Mouse (Mus musculus) liver, embryonic 13.5 days (tissue): Measurements from ENCODE around the gene Ankrd61. TPM values are rescaled to one million over a fixed set of nuclear protein-coding genes. Genes with fewer than 3 reads are reported as not detected.
A peak's percentile ranks its signal among the peaks of the same experiment; 100 is the strongest.

Experiments
- ATAC-seq: fragments of 200-750 bp; cut with Nextera tagmentation; 2 replicates; pipeline ENCODE4 v1.8.0; 2017; ENCODE audit warnings: low read depth, mild to moderate bottlenecking, moderate number of reproducible peaks, moderate library complexity
- DNase-seq: peaks from one replicate; pipeline ENCODE4 v3.0.0; 2022
- H3K27ac ChIP-seq: fragments of 300-500 bp; sonication (generic); 2 replicates; pipeline ENCODE4 v1.5.1; 2015; ENCODE audit warnings: moderate library complexity, mild to moderate bottlenecking, inconsistent platforms
- H3K27me3 ChIP-seq: fragments of 300-500 bp; sonication (generic); 2 replicates; pipeline ENCODE4 v1.6.1; 2015; ENCODE audit warnings: mild to moderate bottlenecking, inconsistent platforms
- H3K36me3 ChIP-seq: fragments of 300-500 bp; sonication (generic); 2 replicates; pipeline ENCODE4 v1.6.1; 2015; ENCODE audit warnings: mild to moderate bottlenecking, inconsistent platforms
- H3K4me1 ChIP-seq: fragments of 300-500 bp; sonication (generic); replicated peaks from 2 replicates; pipeline ENCODE4 v1.6.1; 2015; ENCODE audit warnings: inconsistent platforms
- H3K4me2 ChIP-seq: fragments of 300-500 bp; sonication (generic); 2 replicates; pipeline ENCODE4 v1.6.1; 2015; ENCODE audit warnings: inconsistent platforms, mild to moderate bottlenecking, moderate library complexity
- H3K4me3 ChIP-seq: fragments of 300-500 bp; sonication (generic); replicated peaks from 2 replicates; pipeline ENCODE4 v1.5.1; 2015; ENCODE audit warnings: mild to moderate bottlenecking, inconsistent platforms
- H3K9ac ChIP-seq: fragments of 300-500 bp; sonication (generic); 2 replicates; pipeline ENCODE4 v1.6.1; 2015; ENCODE audit warnings: mild to moderate bottlenecking, inconsistent platforms
- H3K9me3 ChIP-seq: fragments of 300-500 bp; sonication (generic); replicated peaks from 2 replicates; pipeline ENCODE4 v1.6.1; 2016; ENCODE audit warnings: inconsistent platforms
- WGBS: fragments of 180-500 bp; shearing (Covaris S2); methylation state at CpG from one replicate; pipeline ENCODE4 v1.1.7; 2015; ENCODE audit not compliant: insufficient replicate concordance; 5-methylcytosine and 5-hydroxymethylcytosine counted together
- polyA plus RNA-seq: library from polyadenylated mRNA; unstranded; fragments of >200 nt; fragmentation: Nextera tagmentation; extraction: Ambion mirVana; gene quantifications from 2 replicates; pipeline ENCODE4 v1.2.1, GENCODE M21; 2015

Ankrd61 gene
- polyA plus RNA-seq, 1 experiment from 2014 or later: 0.32 TPM

- H3K4me1 ChIP-seq: peaks cover 28% of the 10 kb centered on the region
- H3K27ac ChIP-seq: peak overlapping the region; percentile 91
- H3K36me3 ChIP-seq: peaks cover 88% of the 10 kb centered on the region
- ATAC-seq (peak; percentile 100), DNase-seq (peak; percentile 74)
- H3K4me3 ChIP-seq: peak overlapping the region; percentile 12; the same call in 1 of the 2 replicates
- no peaks in the 10 kb centered on the region for H3K27me3 ChIP-seq
- H3K9me3 ChIP-seq: no peaks in the 10 kb centered on the region
- H3K9ac ChIP-seq: peak overlapping the region; percentile 55
- 42% methylated on average over 6 of the region's 6 CpGs for WGBS
- H3K4me2 ChIP-seq: peak overlapping the region; percentile 51
These were observed 27.4 kb upstream of the Ankrd61 start for GRCm38 (mm10) chr5:143924781-143925452.

- no peak overlapping the region for H3K9ac ChIP-seq
- H3K4me3 ChIP-seq: no peak overlapping the region
- WGBS: 87% methylated on average over 3 of the region's 3 CpGs
- no peak overlapping the region for H3K4me2 ChIP-seq
- H3K9me3 ChIP-seq: no peaks in the 10 kb centered on the region
- H3K36me3 ChIP-seq: peaks cover 81% of the 10 kb centered on the region
- no peaks in the 10 kb centered on the region for H3K27me3 ChIP-seq
- ATAC-seq: no peak
- no peak for DNase-seq
- H3K27ac ChIP-seq: no peak overlapping the region
- no peaks in the 10 kb centered on the region for H3K4me1 ChIP-seq
These were observed 20.6 kb upstream of the Ankrd61 start for GRCm38 (mm10) chr5:143918120-143918519.

GRCm38 (mm10) chr5:143917418-143917817 is 19.9 kb upstream of the Ankrd61 start:
- Histone ChIP-seq H3K4me3 (no peak overlapping the region), H3K4me2 (no peak overlapping the region), H3K4me1 (0 out of 2 replicates have a peak, but pooled peaks cover 2% of the 10 kb centered on the region), H3K27me3 (no peaks in the 10 kb centered on the region), H3K9ac (no peak overlapping the region), H3K36me3 (peaks cover 76% of the 10 kb centered on the region), H3K27ac (no peak overlapping the region), H3K9me3 (no peaks in the 10 kb centered on the region)
- ATAC-seq (no peak), DNase-seq (peak; percentile 54)
- 64% methylated on average over 5 of the region's 5 CpGs for WGBS

- Histone ChIP-seq H3K27ac (no peak overlapping the region), H3K4me3 (no peak overlapping the region), H3K27me3 (no peaks in the 10 kb centered on the region), H3K9ac (no peak overlapping the region), H3K4me2 (no peak overlapping the region), H3K36me3 (peaks cover 68% of the 10 kb centered on the region), H3K4me1 (peaks cover 10% of the 10 kb centered on the region), H3K9me3 (no peaks in the 10 kb centered on the region)
- 89% methylated on average over 9 of the region's 9 CpGs for WGBS
- no peak for DNase-seq
- no peak for ATAC-seq
These were observed 18.7 kb upstream of the Ankrd61 start for GRCm38 (mm10) chr5:143916221-143916620.

GRCm38 (mm10) chr5:143909417-143910400 is 12.2 kb upstream of the Ankrd61 start, which contains the start of the genes Aimp2 and Pms2:
Gene Aimp2 (minus strand): TSS chr5:143909847.
Gene Pms2 (plus strand): TSS chr5:143909964.
- peaks cover 40% of the 10 kb centered on the region for H3K36me3 ChIP-seq
- H3K4me1 ChIP-seq: peaks cover 42% of the 10 kb centered on the region
- H3K9ac ChIP-seq: peak within 1 kb of the TSS; percentile 82
- WGBS: under 1% methylated on average over 70 of the region's 70 CpGs
- H3K27ac ChIP-seq: peak within 1 kb of the TSS; percentile 97
- no peaks in the 10 kb centered on the region for H3K27me3 ChIP-seq
- DNase-seq (peak; percentile 96), ATAC-seq (peak; percentile 94)
- peak within 1 kb of the TSS; percentile 91 for H3K4me2 ChIP-seq
- peak within 1 kb of the TSS; percentile 76 for H3K4me3 ChIP-seq
- no peaks in the 10 kb centered on the region for H3K9me3 ChIP-seq

GRCm38 (mm10) chr5:143908926-143909325 is 11.4 kb upstream of the Ankrd61 start:
- 2% methylated on average over 9 of the region's 9 CpGs for WGBS
- peak overlapping the region; percentile 91 for H3K4me2 ChIP-seq
- peak overlapping the region; percentile 76 for H3K4me3 ChIP-seq
- peak overlapping the region; percentile 97 for H3K27ac ChIP-seq
- H3K9me3 ChIP-seq: no peaks in the 10 kb centered on the region
- ATAC-seq (peak; percentile 44), DNase-seq (peak; percentile 28)
- H3K36me3 ChIP-seq: peaks cover 43% of the 10 kb centered on the region
- H3K9ac ChIP-seq: peak overlapping the region; percentile 82
- peaks cover 50% of the 10 kb centered on the region for H3K4me1 ChIP-seq
- H3K27me3 ChIP-seq: no peaks in the 10 kb centered on the region

GRCm38 (mm10) chr5:143906429-143906828 is 8.9 kb upstream of the Ankrd61 start:
- ATAC-seq (no peak), DNase-seq (no peak)
- H3K4me2 ChIP-seq: no peak overlapping the region
- WGBS: 82% methylated on average over 8 of the region's 8 CpGs
- H3K9ac ChIP-seq: no peak overlapping the region
- H3K27me3 ChIP-seq: no peaks in the 10 kb centered on the region
- H3K4me3 ChIP-seq: no peak overlapping the region
- H3K27ac ChIP-seq: no peak overlapping the region
- no peaks in the 10 kb centered on the region for H3K9me3 ChIP-seq
- peaks cover 60% of the 10 kb centered on the region for H3K4me1 ChIP-seq
- peaks cover 60% of the 10 kb centered on the region for H3K36me3 ChIP-seq

- H3K9ac ChIP-seq: peak overlapping the region; percentile 30
These were observed 6.3 kb upstream of the Ankrd61 start for GRCm38 (mm10) chr5:143903813-143904212.

GRCm38 (mm10) chr5:143902111-143902510 is 4.6 kb upstream of the Ankrd61 start:
- peaks cover 32% of the 10 kb centered on the region for H3K4me1 ChIP-seq
- DNase-seq (no peak), ATAC-seq (no peak)
- H3K9me3 ChIP-seq: no peaks in the 10 kb centered on the region
- no peak overlapping the region for H3K4me2 ChIP-seq
- H3K36me3 ChIP-seq: peaks cover 96% of the 10 kb centered on the region
- H3K27me3 ChIP-seq: no peaks in the 10 kb centered on the region
- no peak overlapping the region for H3K27ac ChIP-seq
- WGBS: 90% methylated on average over 3 of the region's 3 CpGs
- no peak overlapping the region for H3K9ac ChIP-seq
- no peak overlapping the region for H3K4me3 ChIP-seq

More at GRCm38 (mm10) chr5:143903813-143904212, 6.3 kb upstream of the Ankrd61 start:
- Histone ChIP-seq H3K4me1 (peaks cover 49% of the 10 kb centered on the region), H3K27ac (peak overlapping the region; percentile 50), H3K4me2 (no peak overlapping the region), H3K36me3 (peaks cover 86% of the 10 kb centered on the region), H3K9me3 (no peaks in the 10 kb centered on the region), H3K4me3 (no peak overlapping the region), H3K27me3 (no peaks in the 10 kb centered on the region)
- WGBS: 34% methylated on average over 4 of the region's 4 CpGs
- peak; percentile 34 for DNase-seq
- peak; percentile 73 for ATAC-seq

- peak; percentile 44 for DNase-seq
These were observed 4.1 kb downstream of the Ankrd61 start for GRCm38 (mm10) chr5:143893396-143893795.

GRCm38 (mm10) chr5:143892255-143892886 is 5.1 kb downstream of the Ankrd61 start:
- Histone ChIP-seq H3K4me2 (no peak overlapping the region), H3K36me3 (peaks cover 100% of the 10 kb centered on the region), H3K27me3 (no peaks in the 10 kb centered on the region), H3K9me3 (no peaks in the 10 kb centered on the region), H3K27ac (peak overlapping the region; percentile 39), H3K9ac (no peak overlapping the region; the same call in 1 of the 2 replicates), H3K4me3 (no peak overlapping the region), H3K4me1 (peaks cover 33% of the 10 kb centered on the region)
- ATAC-seq (peak; percentile 59), DNase-seq (no peak)
- WGBS: 50% methylated on average over 9 of the region's 9 CpGs

More at GRCm38 (mm10) chr5:143893396-143893795, 4.1 kb downstream of the Ankrd61 start:
- H3K4me2 ChIP-seq: no peak overlapping the region
- H3K9ac ChIP-seq: no peak overlapping the region
- peaks cover 100% of the 10 kb centered on the region for H3K36me3 ChIP-seq
- H3K9me3 ChIP-seq: no peaks in the 10 kb centered on the region
- ATAC-seq: peak; percentile 55
- WGBS: 26% methylated on average over 5 of the region's 5 CpGs
- no peak overlapping the region for H3K4me3 ChIP-seq
- no peaks in the 10 kb centered on the region for H3K27me3 ChIP-seq
- no peak overlapping the region for H3K27ac ChIP-seq
- peaks cover 33% of the 10 kb centered on the region for H3K4me1 ChIP-seq
